Mouse (Mus musculus) testis, adult 2 months (tissue): Measurements from ENCODE around the gene Stip1. TPM values are rescaled to one million over a fixed set of nuclear protein-coding genes. Genes with fewer than 3 reads are reported as not detected.

Experiments used
- H3K27ac ChIP-seq: fragments of 200-500 bp; 2 replicates; pipeline ENCODE4 v1.5.1; 2012; ENCODE audit warnings: low read depth, low read length; ENCODE audit not compliant: control insufficient read depth, insufficient read depth
- H3K27me3 ChIP-seq: fragments of 200-500 bp; 2 replicates; pipeline ENCODE4 v1.6.1; 2012; ENCODE audit warnings: mild to moderate bottlenecking, low read length, moderate library complexity; ENCODE audit not compliant: control insufficient read depth, insufficient read depth
- H3K36me3 ChIP-seq: fragments of 200-500 bp; 2 replicates; pipeline ENCODE4 v1.6.1; 2012; ENCODE audit warnings: mild to moderate bottlenecking, low read length; ENCODE audit not compliant: control insufficient read depth, insufficient read depth
- H3K4me1 ChIP-seq: fragments of 200-500 bp; 2 replicates; pipeline ENCODE4 v1.6.1; 2012; ENCODE audit warnings: low read length; ENCODE audit not compliant: control insufficient read depth, insufficient read depth
- H3K4me3 ChIP-seq: fragments of 200-500 bp; 2 replicates; pipeline ENCODE4 v1.5.1; 2012; ENCODE audit warnings: low read depth, mild to moderate bottlenecking, low read length, moderate library complexity, mixed read lengths; ENCODE audit not compliant: control insufficient read depth
- CTCF ChIP-seq: fragments of 200-500 bp; IDR thresholded peaks from 2 replicates; pipeline ENCODE4 v1.5.1; 2012; ENCODE audit warnings: low read depth, mild to moderate bottlenecking, inconsistent platforms, low read length, moderate library complexity; ENCODE audit not compliant: control insufficient read depth, insufficient read depth, insufficient replicate concordance
- POLR2A ChIP-seq: fragments of 200-500 bp; IDR thresholded peaks from 2 replicates; pipeline ENCODE4 v1.6.1; 2012; ENCODE audit warnings: low read depth, mild to moderate bottlenecking, inconsistent platforms, low read length, moderate library complexity; ENCODE audit not compliant: control insufficient read depth
- polyA plus RNA-seq: library from polyadenylated mRNA; depleted of rRNA; stranded (reverse); fragments of >200 nt; gene quantifications from 2 replicates; pipeline ENCODE4 v1.2.3, GENCODE M21; 2012

Gene Stip1
- polyA plus RNA-seq, 1 experiment, result 53.1 TPM

- H3K4me1 ChIP-seq, result peaks cover 19% of the 10 kb centered on the region
- H3K4me3 ChIP-seq, result peak within 1 kb of the TSS; percentile 83
- peak within 1 kb of the TSS; percentile 57; the same call in 1 of the 2 replicates for H3K27ac ChIP-seq
- H3K27me3 ChIP-seq, result no peaks in the 10 kb centered on the region
- H3K36me3 ChIP-seq, result peaks cover 1% of the 10 kb centered on the region; the same call in 1 of the 2 replicates
- no peak for TF ChIP-seq POLR2A
- TF ChIP-seq CTCF, result no peak
Observed at GRCm38 (mm10) chr19:6987061-6987903, 52.5 kb downstream of the Stip1 start, which contains the start of gene Vegfb. Vegfb (minus strand) TSS chr19:6987651.

GRCm38 (mm10) chr19:6985951-6986708, 53.6 kb downstream of the Stip1 start:
- Histone ChIP-seq H3K27ac (no peak overlapping the region), H3K36me3 (peaks cover 1% of the 10 kb centered on the region; the same call in 1 of the 2 replicates), H3K27me3 (no peaks in the 10 kb centered on the region), H3K4me1 (peaks cover 13% of the 10 kb centered on the region), H3K4me3 (no peak overlapping the region)
- no peak for TF ChIP-seq CTCF
- no peak for TF ChIP-seq POLR2A

- no peak overlapping the region for H3K4me3 ChIP-seq
- peaks cover 15% of the 10 kb centered on the region for H3K4me1 ChIP-seq
- no peaks in the 10 kb centered on the region for H3K27me3 ChIP-seq
- peaks cover 1% of the 10 kb centered on the region; the same call in 1 of the 2 replicates for H3K36me3 ChIP-seq
- TF ChIP-seq POLR2A (no peak), CTCF (no peak)
- no peak overlapping the region for H3K27ac ChIP-seq
Observed at GRCm38 (mm10) chr19:6985300-6985699, 54.5 kb downstream of the Stip1 start.

- H3K27me3 ChIP-seq, result no peaks in the 10 kb centered on the region
- no peak overlapping the region for H3K27ac ChIP-seq
- H3K36me3 ChIP-seq, result no peaks in the 10 kb centered on the region; the same call in 1 of the 2 replicates
- H3K4me3 ChIP-seq, result no peak overlapping the region
- H3K4me1 ChIP-seq, result peaks cover 26% of the 10 kb centered on the region
- TF ChIP-seq POLR2A, result no peak
- TF ChIP-seq CTCF, result no peak
Observed at GRCm38 (mm10) chr19:6983621-6984020, 56.1 kb downstream of the Stip1 start.

- Histone ChIP-seq H3K4me1 (peaks cover 18% of the 10 kb centered on the region), H3K27ac (no peak overlapping the region), H3K27me3 (no peaks in the 10 kb centered on the region), H3K4me3 (no peak overlapping the region), H3K36me3 (no peaks in the 10 kb centered on the region; the same call in 1 of the 2 replicates)
- no peak for TF ChIP-seq CTCF
- no peak for TF ChIP-seq POLR2A
Observed at GRCm38 (mm10) chr19:6981465-6981864, 58.3 kb downstream of the Stip1 start.

- no peaks in the 10 kb centered on the region for H3K27me3 ChIP-seq
- peak within 1 kb of the TSS; percentile 95 for H3K27ac ChIP-seq
- no peaks in the 10 kb centered on the region; the same call in 1 of the 2 replicates for H3K36me3 ChIP-seq
- peaks cover 25% of the 10 kb centered on the region for H3K4me1 ChIP-seq
- TF ChIP-seq CTCF (no peak), POLR2A (peak; percentile 91)
- peak within 1 kb of the TSS; percentile 97 for H3K4me3 ChIP-seq
Observed at GRCm38 (mm10) chr19:6980381-6981093, 59.2 kb downstream of the Stip1 start, which contains the start of gene Fkbp2. Fkbp2 (minus strand) TSS chr19:6980501.
